Mouse (Mus musculus): Measurements from ENCODE around the gene Kcnh7.

Kcnh7 gene

DNA sequence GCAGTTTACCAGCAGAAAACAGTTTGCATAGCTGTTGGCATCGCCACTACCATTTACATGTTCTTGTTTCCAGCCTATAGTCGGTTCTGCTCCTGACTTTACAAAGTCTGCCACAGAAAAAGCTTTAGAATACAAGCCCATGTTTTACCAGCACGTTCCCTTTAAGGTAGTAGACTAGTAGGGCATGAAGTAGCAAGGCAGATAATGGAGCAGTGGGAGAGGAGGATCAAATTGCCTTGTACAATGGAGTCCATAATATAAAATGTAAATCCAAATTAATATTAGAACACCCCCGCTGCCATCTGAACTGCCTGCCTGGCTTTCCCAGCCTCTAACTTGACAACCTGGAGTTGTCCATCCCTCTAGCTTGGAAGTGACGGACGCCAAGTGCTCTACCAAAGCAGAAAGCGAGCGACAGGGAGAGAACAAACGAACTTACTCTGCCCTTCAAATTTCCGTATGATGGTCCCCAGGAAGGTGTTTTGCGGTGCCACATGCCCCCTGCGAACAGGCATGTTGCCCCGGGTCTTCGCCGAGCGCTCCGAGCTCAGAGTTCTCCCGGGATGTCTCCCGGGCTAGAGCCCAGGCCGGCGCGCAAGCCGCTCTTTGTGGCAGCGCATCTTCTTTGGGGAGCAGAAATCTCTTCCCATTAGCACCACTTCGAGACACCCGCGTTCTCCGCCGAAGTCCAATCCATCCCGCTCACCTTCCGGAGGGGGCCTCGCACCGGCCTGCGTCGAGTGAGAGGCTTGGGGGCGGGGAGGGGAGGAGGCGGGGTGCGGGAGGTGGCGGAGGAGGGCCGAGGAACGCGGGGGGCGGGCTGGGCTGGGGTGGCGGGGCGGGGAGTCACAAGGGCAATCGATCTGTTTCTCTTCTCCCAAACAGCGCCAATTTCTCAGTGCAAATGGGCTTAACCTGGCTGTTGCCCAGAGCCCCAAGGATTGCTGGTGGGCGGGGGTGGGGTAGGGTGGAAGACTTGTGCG, at the start of gene Kcnh7:
Gene Kcnh7, minus strand, starts transcription at position 725 of the 983 bp plus-strand sequence.
- peak; percentile 50 to 61 for DNase-seq

DNA sequence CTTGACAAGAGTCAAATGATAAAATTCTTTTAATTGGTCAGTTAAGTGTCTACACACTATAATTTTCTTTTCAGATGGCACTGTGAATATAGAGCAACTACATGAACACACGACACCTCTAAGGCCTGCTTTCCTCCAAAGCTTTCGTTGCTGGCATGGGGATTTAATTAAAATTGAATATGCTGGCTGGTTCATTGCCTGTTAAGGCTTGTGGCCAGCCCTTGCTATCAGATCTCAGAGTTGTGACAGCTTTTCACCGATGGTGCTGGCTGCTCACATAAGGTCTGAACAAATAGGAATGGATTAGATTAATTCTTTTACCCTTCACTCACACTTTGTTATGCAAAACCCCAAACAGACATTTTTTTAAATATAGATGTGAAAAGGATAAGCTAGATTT, 23.3 kb upstream of the Kcnh7 start:
- peak; percentile 47 to 63 for DNase-seq

DNA sequence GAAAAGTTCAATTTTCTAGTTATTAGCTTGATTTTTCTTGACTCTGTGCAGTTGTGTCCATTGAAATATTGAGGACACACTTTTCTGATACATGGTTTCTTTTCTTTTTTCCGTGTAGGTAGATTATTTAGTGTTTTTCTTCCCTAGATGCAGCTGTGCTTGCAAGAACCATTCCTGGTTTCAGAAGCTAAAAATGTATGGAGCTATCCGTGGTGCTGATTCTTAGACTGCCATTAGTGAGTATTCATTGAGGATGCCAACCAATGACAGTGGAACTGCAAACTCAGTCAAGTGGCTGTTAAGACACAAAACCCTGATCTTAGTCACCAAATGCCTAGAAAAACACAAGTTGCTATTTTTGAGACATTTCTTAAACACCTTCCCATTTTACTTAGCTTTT, 1.9 kb upstream of the Kcnh7 start:
- DNase-seq, result no peak

DNA sequence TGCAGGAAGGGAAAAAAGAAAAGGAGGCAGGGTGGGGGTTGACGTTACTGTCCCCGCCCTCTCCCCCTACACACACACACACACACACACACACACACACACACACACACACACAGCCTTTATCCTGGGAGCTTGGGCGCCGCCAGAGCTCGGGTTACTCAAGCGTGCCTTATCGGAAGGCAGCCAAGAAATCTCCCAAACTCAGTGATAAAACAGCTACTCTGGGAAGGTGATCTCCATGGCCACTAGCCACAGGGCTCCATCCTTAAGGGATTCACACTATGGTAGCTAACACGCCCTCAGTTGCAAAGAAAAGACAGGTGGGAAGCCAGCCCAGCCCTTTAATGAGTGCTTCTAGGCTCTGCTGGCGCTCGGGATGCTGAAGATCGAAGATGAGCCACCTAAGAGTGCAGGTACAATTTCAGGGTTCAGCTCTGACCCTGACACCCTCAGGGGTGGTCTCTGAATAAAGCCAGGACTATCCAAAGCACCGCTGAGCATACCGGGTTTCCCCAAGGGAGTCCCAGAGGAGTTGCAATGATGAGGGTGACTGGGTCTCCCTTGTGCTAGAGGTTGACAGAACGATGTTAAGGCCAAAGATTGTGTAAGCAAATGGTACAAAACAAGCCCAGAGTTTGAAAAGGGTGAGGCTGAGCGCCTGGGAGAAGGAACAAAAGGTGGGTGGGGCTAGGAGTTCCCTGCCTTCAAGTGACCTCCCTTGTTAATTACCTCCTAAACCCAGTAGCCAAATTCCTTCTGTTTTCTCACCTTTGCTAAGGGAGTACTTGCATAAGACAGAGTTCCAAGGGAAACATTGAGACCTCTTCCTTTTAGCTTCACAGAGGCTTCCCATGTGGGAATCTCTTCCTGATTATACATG, 704 bp upstream of the Kcnh7 start:
- peak; percentile 63 to 72 for DNase-seq

GRCm38 (mm10) chr2:63153701-63154100, 30.4 kb downstream of the Kcnh7 start:
- DNase-seq, result no peak

- DNase-seq, result no peak
Measured at GRCm38 (mm10) chr2:63127762-63128516, 56.1 kb downstream of the Kcnh7 start.

GRCm38 (mm10) chr2:63120316-63120715, 63.8 kb downstream of the Kcnh7 start:
- DNase-seq, result no peak

GRCm38 (mm10) chr2:63117209-63118193, 66.6 kb downstream of the Kcnh7 start:
- no peak for DNase-seq

GRCm38 (mm10) chr2:63105971-63106370, 78.1 kb downstream of the Kcnh7 start:
- DNase-seq, result no peak

GRCm38 (mm10) chr2:63099676-63100075, 84.4 kb downstream of the Kcnh7 start:
- no peak for DNase-seq

- no peak for DNase-seq
Measured at GRCm38 (mm10) chr2:63091775-63092174, 92.3 kb downstream of the Kcnh7 start.

GRCm38 (mm10) chr2:63090447-63090846, 93.6 kb downstream of the Kcnh7 start:
- DNase-seq, result no peak

- DNase-seq, result no peak
Measured at GRCm38 (mm10) chr2:63058386-63058785, 125.7 kb downstream of the Kcnh7 start.

- DNase-seq, result no peak
Measured at GRCm38 (mm10) chr2:63049884-63050283, 134.2 kb downstream of the Kcnh7 start.

DNA sequence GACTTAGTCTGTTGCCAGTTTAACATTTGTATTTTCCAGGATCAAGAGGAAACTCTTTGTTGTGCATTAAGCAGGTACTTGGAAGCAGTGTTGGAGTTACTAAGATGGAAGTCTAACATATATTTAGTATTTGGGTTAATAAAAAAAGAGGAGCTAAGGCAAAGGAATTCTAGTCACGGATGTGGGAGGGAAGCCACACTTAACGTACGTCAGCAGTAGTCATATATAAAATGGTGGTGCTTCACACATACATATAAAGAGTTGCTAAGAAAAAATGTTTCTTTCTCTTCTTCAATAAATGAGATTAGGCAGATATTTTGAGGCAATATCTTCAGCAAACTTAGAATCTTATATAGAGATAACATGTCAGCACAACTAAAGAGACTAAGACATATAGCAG, 144.4 kb downstream of the Kcnh7 start:
- DNase-seq, result no peak

- DNase-seq, result no peak
Measured at GRCm38 (mm10) chr2:63014909-63015308, 169.2 kb downstream of the Kcnh7 start.

- DNase-seq, result no peak
Measured at GRCm38 (mm10) chr2:63009141-63009540, 174.9 kb downstream of the Kcnh7 start.

DNA sequence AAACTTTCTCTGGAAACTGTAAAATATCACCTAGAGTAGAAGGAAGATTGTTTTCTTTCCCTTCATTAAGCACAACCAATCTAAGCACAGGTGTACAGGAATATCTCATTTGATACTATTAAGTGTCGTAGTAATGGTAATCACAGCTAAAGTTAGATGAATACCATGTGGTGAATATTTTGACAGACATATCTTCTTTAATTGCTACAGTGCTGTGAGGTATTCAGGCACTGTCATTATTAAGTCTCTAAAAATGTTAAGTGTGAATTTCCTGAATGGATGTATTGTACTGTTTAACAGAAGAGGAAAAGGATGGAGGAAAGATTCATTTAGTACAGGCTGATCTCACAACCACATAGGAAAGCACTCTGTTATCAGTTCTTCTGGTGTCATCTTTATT, 181.3 kb downstream of the Kcnh7 start:
- DNase-seq, result no peak

- DNase-seq, result no peak
Measured at GRCm38 (mm10) chr2:62997692-62998091, 186.4 kb downstream of the Kcnh7 start.

DNA sequence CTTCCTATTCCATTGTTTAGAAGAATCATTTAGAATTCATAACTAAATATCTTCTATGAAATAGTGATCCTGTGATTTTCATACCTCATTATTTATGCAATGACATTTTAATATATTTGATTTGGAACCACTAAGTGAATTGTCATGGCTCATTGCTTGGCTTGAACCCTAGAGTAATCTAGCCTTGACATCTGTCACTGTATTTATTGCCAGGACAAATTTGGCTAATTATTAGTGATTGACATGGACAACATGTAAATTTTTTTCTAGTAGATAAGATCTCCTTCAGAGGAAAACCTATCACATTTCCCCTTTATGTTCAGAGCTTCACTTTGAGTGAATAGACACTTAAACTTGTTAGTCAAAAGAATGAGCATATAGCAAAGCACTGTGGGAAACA, 195.5 kb downstream of the Kcnh7 start:
- DNase-seq, result peak; percentile 26 to 75

DNA sequence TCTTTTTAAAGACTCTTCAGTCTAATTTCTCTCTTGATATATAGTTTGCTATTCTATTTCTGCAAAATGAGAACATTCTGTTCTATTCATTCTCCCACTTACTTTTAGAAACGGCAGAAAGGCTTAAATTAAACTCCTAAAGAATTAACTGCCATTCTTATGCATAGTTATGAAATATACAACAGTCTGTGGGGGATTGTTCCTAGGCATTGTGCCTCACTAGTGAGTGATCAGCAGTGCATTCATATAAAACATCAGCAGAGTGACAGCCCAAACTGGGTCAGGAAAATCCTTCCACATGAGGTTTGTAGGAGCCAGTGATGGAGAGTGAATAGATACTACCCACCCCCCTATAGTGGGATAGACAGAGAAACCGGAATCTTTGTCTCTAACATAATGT, 200.2 kb downstream of the Kcnh7 start:
- DNase-seq, result no peak

Data from cerebellum, postnatal 14 days (tissue).